Mouse (Mus musculus): ENCODE measurements around the gene Gad2.
"Not testable (repeated sequence)": the region's sequence is repeated elsewhere in the genome, so short reads cannot be mapped to it uniquely, and the experiment has no call there.

GRCm38 (mm10) chr2:22589382-22590205, 32.4 kb upstream of the Gad2 start:
- TF ChIP-seq EP300, CTCF (IDR thresholded peaks at IDR 0.05; ENCODE audit: low read depth): not testable (repeated sequence)

Data from liver, postnatal 0 days (tissue).